Mouse (Mus musculus) T-helper 1 cell (primary cell): ENCODE results near the gene Gm21981.
"Not testable (repeated sequence)": the region's sequence is repeated elsewhere in the genome, so short reads cannot be mapped to it uniquely, and the experiment has no call there.

Experiments used
- in situ Hi-C: fragments of 300-600 bp; cut with MboI, MseI; formaldehyde crosslinking; loops from one replicate; pipeline ENCODE4 v1.15.1; 2025; ENCODE audit warnings: high pct_unique_total_duplicates

The Gm21981 gene

GRCm38 (mm10) chr17:47664474-47664873 lies 29.8 kb downstream of the Gm21981 start:
- in situ Hi-C loops = no loop called here

DNA sequence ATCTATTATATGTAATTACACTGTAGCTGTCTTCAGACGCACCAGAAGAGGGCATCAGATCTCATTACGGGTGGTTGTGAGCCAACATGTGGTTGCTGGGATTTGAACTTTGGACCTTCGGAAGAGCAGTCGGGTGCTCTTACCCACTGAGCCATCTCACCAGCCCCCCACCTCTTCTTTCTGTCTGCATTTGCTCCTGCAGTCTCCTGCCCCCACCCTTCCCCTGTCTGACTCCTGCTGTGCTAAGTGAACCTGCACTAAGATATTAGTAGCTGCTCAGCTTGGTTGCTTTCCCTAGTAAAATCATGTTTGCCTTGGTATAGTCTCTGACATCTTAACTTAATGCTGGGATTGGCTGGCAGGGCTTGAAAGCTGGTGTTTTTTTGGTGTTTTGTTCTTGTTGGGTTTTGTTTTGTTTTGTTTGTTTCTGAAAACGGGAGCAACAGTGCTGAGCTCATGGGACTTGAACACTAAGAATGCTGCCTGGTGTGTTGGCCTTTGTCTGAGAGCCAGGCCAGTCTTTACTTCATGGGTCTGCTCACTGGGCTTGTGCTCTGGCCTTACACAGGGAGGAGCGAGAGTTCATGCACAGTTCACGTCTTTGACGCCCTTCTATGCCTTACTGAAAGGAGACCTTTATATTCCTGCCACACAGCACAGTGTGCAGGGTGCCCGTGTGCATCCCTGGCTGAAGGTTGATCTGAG lies 31.1 kb downstream of the Gm21981 start:
- in situ Hi-C loops = no loop called here

- in situ Hi-C loops = no loop called here
Measured at GRCm38 (mm10) chr17:47658741-47659243, 35.5 kb downstream of the Gm21981 start.

- in situ Hi-C loops = no loop called here
Measured at GRCm38 (mm10) chr17:47657901-47658300, 36.4 kb downstream of the Gm21981 start.

- in situ Hi-C loops = no loop called here
Measured at GRCm38 (mm10) chr17:47655697-47656096, 38.6 kb downstream of the Gm21981 start.

- in situ Hi-C loops = not testable (repeated sequence)
Measured at GRCm38 (mm10) chr17:47654346-47654745, 39.9 kb downstream of the Gm21981 start.

DNA sequence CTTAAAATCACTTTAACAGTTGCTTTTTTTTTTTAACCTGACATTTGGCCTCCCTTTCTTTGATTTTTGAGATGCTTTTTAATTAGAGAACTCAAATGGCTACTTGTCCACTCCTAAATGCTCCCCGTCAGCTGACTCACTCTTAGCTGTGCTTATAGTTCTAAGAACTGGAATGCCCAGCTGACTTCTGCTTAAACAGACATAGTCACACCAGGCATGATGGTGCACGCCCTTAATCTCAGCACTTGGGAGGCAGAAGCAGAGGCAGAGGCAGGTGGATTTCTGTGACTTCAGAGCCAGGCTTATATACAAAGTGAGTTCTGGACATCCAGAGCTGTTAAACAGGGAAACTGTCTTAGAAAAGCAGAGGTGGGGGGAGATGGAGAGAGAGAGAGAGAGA lies 42.3 kb downstream of the Gm21981 start:
- in situ Hi-C loops = no loop called here

DNA sequence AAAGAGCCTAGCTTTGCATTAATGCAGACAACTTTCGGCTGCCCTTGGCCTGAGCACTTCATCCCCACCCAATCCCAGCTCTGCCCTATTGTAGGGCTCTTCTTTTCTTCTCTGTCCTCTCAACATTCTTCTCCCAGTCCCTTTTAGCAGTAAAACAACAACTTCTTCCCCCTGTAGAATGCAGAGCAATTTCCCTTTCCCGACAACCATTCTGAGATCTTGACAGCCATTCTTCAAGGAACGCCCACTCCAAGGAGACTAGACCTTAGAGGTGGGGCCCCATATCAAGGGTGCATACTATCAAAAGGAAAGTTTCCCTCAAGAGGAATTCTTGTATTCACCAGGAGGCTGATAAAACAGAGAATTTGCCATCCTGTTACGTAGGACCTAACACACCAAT lies 45.3 kb downstream of the Gm21981 start:
- in situ Hi-C loops = no loop called here

- in situ Hi-C loops = no loop called here
Measured at GRCm38 (mm10) chr17:47646683-47647082, 47.6 kb downstream of the Gm21981 start.

- in situ Hi-C loops = no loop called here
Measured at GRCm38 (mm10) chr17:47642992-47643391, 51.3 kb downstream of the Gm21981 start.
